Mouse (Mus musculus) ES-E14 (cell line): ENCODE results near the gene Cldn19.

ENCODE experiments used
- HCFC1 ChIP-seq: IDR thresholded peaks from 2 replicates; pipeline ENCODE4 v1.6.1; 2012; ENCODE audit warnings: low read length, inconsistent platforms, borderline replicate concordance; ENCODE audit not compliant: insufficient read depth
- ZC3H11A ChIP-seq: IDR thresholded peaks from 2 replicates; pipeline ENCODE4 v1.6.1; 2012; ENCODE audit warnings: low read depth, mild to moderate bottlenecking, inconsistent platforms, low read length, borderline replicate concordance

DNA sequence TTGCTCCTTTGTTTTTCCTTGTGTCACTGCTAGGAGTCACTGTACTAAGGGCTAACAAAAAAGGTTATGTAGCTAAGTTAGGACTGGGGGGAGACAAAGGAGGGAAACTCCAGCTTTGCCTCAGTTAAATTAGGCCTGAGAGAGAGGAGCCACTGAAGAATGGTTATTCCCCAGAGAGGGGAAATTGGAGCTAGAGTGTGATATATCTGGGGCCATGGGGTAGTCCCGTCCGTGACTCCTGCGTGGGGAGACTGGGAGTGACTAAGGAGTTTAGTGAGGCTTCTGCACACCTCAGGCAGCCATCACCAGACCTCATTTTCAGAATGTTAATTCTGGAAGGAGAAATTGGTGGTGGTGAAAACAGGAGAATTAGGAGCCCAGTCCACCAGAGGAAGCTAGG is 20.9 kb upstream of the Cldn19 start:
- no peak for TF ChIP-seq ZC3H11A
- TF ChIP-seq HCFC1 = no peak
